Mouse (Mus musculus) liver, embryonic 13.5 days (tissue): ENCODE results near the gene Osbpl6. TPM values are rescaled to one million over a fixed set of nuclear protein-coding genes. Genes with fewer than 3 reads are reported as not detected.
A peak's percentile ranks its signal among the peaks of the same experiment; 100 is the strongest.

Experiments
- ATAC-seq: fragments of 200-750 bp; cut with Nextera tagmentation; 2 replicates; pipeline ENCODE4 v1.8.0; 2017; ENCODE audit warnings: low read depth, mild to moderate bottlenecking, moderate number of reproducible peaks, moderate library complexity
- DNase-seq: peaks from one replicate; pipeline ENCODE4 v3.0.0; 2022
- H3K27ac ChIP-seq: fragments of 300-500 bp; sonication (generic); 2 replicates; pipeline ENCODE4 v1.5.1; 2015; ENCODE audit warnings: moderate library complexity, mild to moderate bottlenecking, inconsistent platforms
- H3K27me3 ChIP-seq: fragments of 300-500 bp; sonication (generic); 2 replicates; pipeline ENCODE4 v1.6.1; 2015; ENCODE audit warnings: mild to moderate bottlenecking, inconsistent platforms
- H3K36me3 ChIP-seq: fragments of 300-500 bp; sonication (generic); 2 replicates; pipeline ENCODE4 v1.6.1; 2015; ENCODE audit warnings: mild to moderate bottlenecking, inconsistent platforms
- H3K4me1 ChIP-seq: fragments of 300-500 bp; sonication (generic); replicated peaks from 2 replicates; pipeline ENCODE4 v1.6.1; 2015; ENCODE audit warnings: inconsistent platforms
- H3K4me2 ChIP-seq: fragments of 300-500 bp; sonication (generic); 2 replicates; pipeline ENCODE4 v1.6.1; 2015; ENCODE audit warnings: inconsistent platforms, mild to moderate bottlenecking, moderate library complexity
- H3K4me3 ChIP-seq: fragments of 300-500 bp; sonication (generic); replicated peaks from 2 replicates; pipeline ENCODE4 v1.5.1; 2015; ENCODE audit warnings: mild to moderate bottlenecking, inconsistent platforms
- H3K9ac ChIP-seq: fragments of 300-500 bp; sonication (generic); 2 replicates; pipeline ENCODE4 v1.6.1; 2015; ENCODE audit warnings: mild to moderate bottlenecking, inconsistent platforms
- H3K9me3 ChIP-seq: fragments of 300-500 bp; sonication (generic); replicated peaks from 2 replicates; pipeline ENCODE4 v1.6.1; 2016; ENCODE audit warnings: inconsistent platforms
- WGBS: fragments of 180-500 bp; shearing (Covaris S2); methylation state at CpG from one replicate; pipeline ENCODE4 v1.1.7; 2015; ENCODE audit not compliant: insufficient replicate concordance; 5-methylcytosine and 5-hydroxymethylcytosine counted together
- polyA plus RNA-seq: library from polyadenylated mRNA; unstranded; fragments of >200 nt; fragmentation: Nextera tagmentation; extraction: Ambion mirVana; gene quantifications from 2 replicates; pipeline ENCODE4 v1.2.1, GENCODE M21; 2015

The Osbpl6 gene
- polyA plus RNA-seq, 1 experiment from 2014 or later = 0.70 TPM

DNA sequence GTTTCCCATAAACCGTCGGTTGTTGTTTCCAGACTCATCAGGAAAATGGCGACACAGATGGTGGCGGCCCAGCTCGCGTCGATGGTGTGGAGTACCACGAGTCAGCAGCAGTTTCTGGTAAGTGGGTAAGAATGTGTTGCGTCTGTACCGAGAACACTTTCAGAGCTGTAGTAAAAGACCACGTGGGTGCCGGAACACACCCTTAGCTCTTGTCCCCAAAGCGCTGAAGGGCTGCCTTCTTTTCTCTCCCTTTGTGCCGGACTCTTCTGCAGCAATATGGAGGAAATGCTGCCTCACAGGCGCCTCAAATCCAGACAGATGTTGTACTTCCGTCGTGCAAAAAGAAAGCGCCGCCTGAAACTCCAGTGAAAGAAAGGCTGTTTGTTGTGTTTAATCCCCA lies 27.7 kb upstream of the Osbpl6 start:
- no peak for DNase-seq
- H3K27ac ChIP-seq = no peak overlapping the region
- no peak for ATAC-seq
- WGBS = 90% methylated on average over 19 of the region's 19 CpGs
- H3K4me2 ChIP-seq = no peak overlapping the region
- no peaks in the 10 kb centered on the region for H3K9me3 ChIP-seq
- no peaks in the 10 kb centered on the region for H3K27me3 ChIP-seq
- H3K4me1 ChIP-seq = no peaks in the 10 kb centered on the region
- peaks cover 84% of the 10 kb centered on the region for H3K36me3 ChIP-seq
- no peak overlapping the region for H3K4me3 ChIP-seq
- H3K9ac ChIP-seq = no peak overlapping the region

- ATAC-seq = no peak
- Histone ChIP-seq H3K27ac (no peak overlapping the region), H3K36me3 (peaks cover 42% of the 10 kb centered on the region), H3K4me2 (no peak overlapping the region), H3K9me3 (no peaks in the 10 kb centered on the region), H3K4me1 (no peaks in the 10 kb centered on the region), H3K9ac (no peak overlapping the region), H3K27me3 (no peaks in the 10 kb centered on the region), H3K4me3 (no peak overlapping the region)
- DNase-seq = no peak
Observed at GRCm38 (mm10) chr2:76386531-76386930, 19.8 kb upstream of the Osbpl6 start.

DNA sequence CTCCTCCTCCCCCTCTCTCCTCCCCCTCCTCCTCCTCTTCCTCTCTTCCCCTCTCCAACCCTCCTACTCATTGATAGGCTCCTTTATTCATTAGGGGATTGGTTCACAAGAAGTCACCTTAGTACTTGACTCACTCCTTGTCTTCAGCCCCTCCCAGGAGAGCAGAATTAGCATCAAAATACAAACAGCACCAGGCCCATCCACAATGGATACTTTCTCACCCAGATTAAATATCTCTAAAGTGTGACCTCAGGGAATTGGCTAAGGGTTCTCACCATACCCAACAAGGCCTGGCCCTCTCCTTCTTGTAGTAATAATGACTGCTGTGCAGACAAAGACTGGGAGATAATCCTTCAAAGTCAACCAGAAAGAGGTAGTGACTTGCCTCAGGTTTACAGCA lies 6.1 kb upstream of the Osbpl6 start:
- Histone ChIP-seq H3K9ac (no peak overlapping the region), H3K4me3 (no peak overlapping the region), H3K4me2 (no peak overlapping the region), H3K27me3 (peaks cover 27% of the 10 kb centered on the region), H3K36me3 (no peaks in the 10 kb centered on the region), H3K27ac (no peak overlapping the region), H3K4me1 (no peaks in the 10 kb centered on the region), H3K9me3 (no peaks in the 10 kb centered on the region)
- DNase-seq = no peak
- ATAC-seq = no peak

DNA sequence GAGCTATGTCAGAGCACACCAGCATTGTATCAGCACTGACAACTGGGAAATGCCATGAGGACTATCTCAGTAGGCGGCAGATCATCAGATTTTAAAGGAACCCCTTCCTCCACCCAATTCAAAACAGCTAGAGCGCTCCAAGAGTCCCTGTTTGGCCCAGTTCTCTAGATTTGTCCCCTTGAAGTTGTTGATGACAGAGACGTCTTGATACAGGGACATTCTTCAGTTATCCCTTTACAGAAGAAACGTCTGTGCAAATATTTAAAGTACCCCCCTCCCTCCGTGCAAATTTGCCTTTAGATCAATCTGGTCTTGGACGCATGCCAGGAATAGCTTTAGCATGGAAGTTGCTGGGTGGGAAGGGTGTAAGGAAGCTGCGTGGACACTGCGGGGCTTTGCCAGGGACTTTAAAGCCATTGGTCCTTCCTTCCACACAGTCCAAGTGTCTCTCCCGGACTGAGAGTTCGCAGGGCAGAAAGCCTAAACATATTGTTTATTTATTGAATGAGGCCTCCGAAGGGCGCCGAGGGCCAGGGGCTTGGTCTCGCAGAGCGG lies 635 bp upstream of the Osbpl6 start:
- ATAC-seq = peak; percentile 21; the same call in 1 of the 2 replicates
- peak overlapping the region; percentile 33 for H3K9ac ChIP-seq
- peak overlapping the region; percentile 74 for H3K4me2 ChIP-seq
- H3K4me1 ChIP-seq = peaks cover 8% of the 10 kb centered on the region
- no peak overlapping the region for H3K27ac ChIP-seq
- H3K27me3 ChIP-seq = peaks cover 74% of the 10 kb centered on the region
- H3K36me3 ChIP-seq = no peaks in the 10 kb centered on the region
- no peaks in the 10 kb centered on the region for H3K9me3 ChIP-seq
- no peak for DNase-seq
- peak overlapping the region; percentile 62 for H3K4me3 ChIP-seq
- 5% methylated on average over 15 of the region's 15 CpGs for WGBS

DNA sequence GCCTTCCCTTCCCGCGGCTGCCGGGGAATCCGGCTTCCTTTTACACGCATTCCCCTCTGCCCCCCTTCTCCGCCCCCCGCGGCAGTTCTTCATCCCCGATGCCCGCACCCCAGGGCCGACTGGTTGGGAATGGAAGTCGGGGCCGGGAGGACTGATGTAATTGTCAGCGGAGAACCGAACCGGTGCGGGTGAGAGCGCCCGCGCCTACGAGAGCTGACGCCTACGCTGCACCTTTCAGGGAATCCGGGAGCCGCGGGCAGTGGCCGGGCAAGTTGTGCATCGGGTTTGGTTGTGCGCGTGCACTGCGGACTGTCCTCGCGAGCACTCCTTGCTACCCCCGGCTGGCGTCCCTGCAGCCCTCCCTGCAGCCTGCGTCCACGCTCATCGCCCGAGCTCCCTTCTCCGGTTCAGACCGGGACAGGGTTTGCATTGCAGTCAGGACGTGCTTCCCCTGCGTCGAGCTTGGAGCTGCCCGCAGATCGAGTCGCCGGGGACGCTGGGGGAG lies 681 bp downstream of the Osbpl6 start:
- Histone ChIP-seq H3K9ac (peak overlapping the region; percentile 43), H3K4me1 (peaks cover 8% of the 10 kb centered on the region), H3K4me2 (peak overlapping the region; percentile 74), H3K36me3 (no peaks in the 10 kb centered on the region), H3K9me3 (no peaks in the 10 kb centered on the region), H3K27me3 (peaks cover 73% of the 10 kb centered on the region), H3K27ac (no peak overlapping the region), H3K4me3 (peak overlapping the region; percentile 62)
- WGBS = 1% methylated on average over 49 of the region's 49 CpGs
- peak; percentile 29; the same call in 1 of the 2 replicates for ATAC-seq
- no peak for DNase-seq

DNA sequence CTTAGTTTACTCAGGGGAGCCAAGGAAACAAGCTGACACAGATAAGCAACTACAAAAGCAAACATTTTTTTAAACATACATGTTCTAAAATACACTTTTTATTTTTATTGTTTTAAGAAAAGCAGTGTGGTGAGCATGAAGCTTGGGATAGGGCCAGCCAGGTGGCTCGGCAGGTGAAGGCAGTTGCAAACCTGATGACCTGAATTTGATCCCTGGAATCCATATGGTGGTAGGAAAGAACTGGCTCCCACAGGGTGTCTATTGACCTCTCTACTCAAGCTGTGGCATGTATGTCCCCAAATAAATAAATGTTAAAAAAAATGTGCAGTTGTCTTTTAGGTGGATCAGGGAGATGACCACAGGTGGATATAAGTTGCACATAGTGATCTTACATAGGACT lies 3.2 kb downstream of the Osbpl6 start:
- no peak overlapping the region for H3K27ac ChIP-seq
- H3K4me2 ChIP-seq = no peak overlapping the region
- no peak for ATAC-seq
- H3K27me3 ChIP-seq = peaks cover 54% of the 10 kb centered on the region
- no peak overlapping the region for H3K9ac ChIP-seq
- no peaks in the 10 kb centered on the region for H3K9me3 ChIP-seq
- H3K4me3 ChIP-seq = no peak overlapping the region
- no peaks in the 10 kb centered on the region for H3K36me3 ChIP-seq
- DNase-seq = no peak
- H3K4me1 ChIP-seq = peaks cover 8% of the 10 kb centered on the region
- WGBS = 41% methylated on average over 1 of the region's 1 CpGs

- WGBS = 71% methylated on average over 2 of the region's 2 CpGs
- H3K4me1 ChIP-seq = peaks cover 8% of the 10 kb centered on the region
- peaks cover 49% of the 10 kb centered on the region for H3K27me3 ChIP-seq
- H3K4me2 ChIP-seq = no peak overlapping the region
- no peaks in the 10 kb centered on the region for H3K9me3 ChIP-seq
- DNase-seq = no peak
- no peak for ATAC-seq
- no peak overlapping the region for H3K27ac ChIP-seq
- H3K36me3 ChIP-seq = no peaks in the 10 kb centered on the region
- no peak overlapping the region for H3K4me3 ChIP-seq
- H3K9ac ChIP-seq = no peak overlapping the region
Observed at GRCm38 (mm10) chr2:76409986-76410385, 3.7 kb downstream of the Osbpl6 start.

- Histone ChIP-seq H3K9ac (no peak overlapping the region), H3K4me3 (no peak overlapping the region), H3K36me3 (no peaks in the 10 kb centered on the region), H3K9me3 (no peaks in the 10 kb centered on the region), H3K4me2 (no peak overlapping the region), H3K27me3 (peaks cover 21% of the 10 kb centered on the region), H3K27ac (no peak overlapping the region), H3K4me1 (no peaks in the 10 kb centered on the region)
- WGBS = 59% methylated on average over 2 of the region's 2 CpGs
- DNase-seq = no peak
- no peak for ATAC-seq
Observed at GRCm38 (mm10) chr2:76412924-76413323, 6.6 kb downstream of the Osbpl6 start.

DNA sequence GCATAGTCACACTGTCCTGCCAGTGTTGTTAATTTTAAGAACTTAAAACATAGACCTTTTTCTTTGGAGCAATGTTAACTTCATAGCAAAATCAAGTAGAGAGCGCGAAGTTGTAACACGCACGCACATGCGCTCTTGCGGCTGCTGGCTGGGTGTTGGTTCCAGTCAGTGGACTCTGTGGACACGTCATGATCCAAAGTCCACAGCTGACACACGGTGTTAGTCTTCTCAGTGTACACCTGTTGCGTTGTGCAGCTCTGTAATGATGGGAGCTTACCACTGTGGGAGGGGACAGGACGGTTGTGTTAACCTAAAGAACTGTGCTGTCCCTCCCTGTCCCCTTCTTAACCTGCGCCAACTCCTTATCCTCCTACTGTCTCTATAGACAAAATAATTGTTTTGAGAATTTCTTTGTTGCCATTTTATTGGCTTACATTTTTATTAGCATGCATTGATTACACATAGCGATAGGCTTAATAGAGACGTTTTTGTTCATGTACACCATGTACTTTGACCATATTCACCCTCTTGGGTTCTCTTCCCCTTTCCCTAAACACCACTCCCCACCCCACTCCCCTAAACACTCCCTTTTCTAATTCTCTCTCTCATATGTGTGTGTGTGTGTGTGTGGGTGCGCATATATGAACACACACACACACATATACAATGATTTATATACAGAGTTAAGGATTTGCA lies 11.3 kb downstream of the Osbpl6 start:
- Histone ChIP-seq H3K4me1 (no peaks in the 10 kb centered on the region), H3K9ac (no peak overlapping the region), H3K4me2 (no peak overlapping the region), H3K9me3 (no peaks in the 10 kb centered on the region), H3K4me3 (no peak overlapping the region), H3K27ac (no peak overlapping the region), H3K36me3 (no peaks in the 10 kb centered on the region), H3K27me3 (no peaks in the 10 kb centered on the region)
- no peak for ATAC-seq
- no peak for DNase-seq
- WGBS = 79% methylated on average over 14 of the region's 14 CpGs

- no peaks in the 10 kb centered on the region for H3K27me3 ChIP-seq
- H3K27ac ChIP-seq = no peak overlapping the region
- DNase-seq (no peak), ATAC-seq (no peak)
- no peak overlapping the region for H3K9ac ChIP-seq
- H3K4me2 ChIP-seq = no peak overlapping the region
- no peaks in the 10 kb centered on the region for H3K4me1 ChIP-seq
- no peaks in the 10 kb centered on the region for H3K9me3 ChIP-seq
- H3K36me3 ChIP-seq = no peaks in the 10 kb centered on the region
- no peak overlapping the region for H3K4me3 ChIP-seq
- WGBS = 76% methylated on average over 3 of the region's 3 CpGs
Observed at GRCm38 (mm10) chr2:76418142-76418518, 11.8 kb downstream of the Osbpl6 start.

GRCm38 (mm10) chr2:76421411-76421924 lies 15.2 kb downstream of the Osbpl6 start:
- ATAC-seq (no peak), DNase-seq (no peak)
- H3K4me2 ChIP-seq = no peak overlapping the region
- H3K9me3 ChIP-seq = no peaks in the 10 kb centered on the region
- H3K27ac ChIP-seq = no peak overlapping the region
- no peaks in the 10 kb centered on the region for H3K4me1 ChIP-seq
- no peak overlapping the region for H3K4me3 ChIP-seq
- no peak overlapping the region for H3K9ac ChIP-seq
- no peaks in the 10 kb centered on the region for H3K27me3 ChIP-seq
- H3K36me3 ChIP-seq = no peaks in the 10 kb centered on the region
- WGBS = 59% methylated on average over 6 of the region's 6 CpGs

DNA sequence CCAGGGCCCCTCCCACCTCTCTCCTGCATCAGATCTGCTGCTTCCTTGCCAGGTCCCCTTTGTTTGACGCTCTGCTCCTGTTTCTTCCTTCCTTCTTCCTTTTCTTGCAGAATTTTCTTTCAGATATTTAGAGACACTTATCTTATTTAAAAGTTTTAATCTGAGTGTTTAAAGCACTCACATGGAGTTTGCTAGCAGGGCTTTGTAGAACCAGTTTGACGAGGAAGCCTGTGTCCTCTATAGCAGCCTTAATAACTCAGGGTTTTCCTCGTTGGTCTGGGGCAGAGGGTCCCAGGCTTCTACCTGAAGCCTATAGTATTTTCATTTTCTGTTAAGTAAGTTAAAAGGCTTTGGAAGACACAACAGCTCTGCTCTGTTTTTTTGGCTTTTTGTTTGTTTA lies 20.5 kb downstream of the Osbpl6 start:
- Histone ChIP-seq H3K9ac (no peak overlapping the region), H3K4me1 (no peaks in the 10 kb centered on the region), H3K4me3 (no peak overlapping the region), H3K9me3 (no peaks in the 10 kb centered on the region), H3K36me3 (no peaks in the 10 kb centered on the region), H3K4me2 (no peak overlapping the region), H3K27me3 (no peaks in the 10 kb centered on the region), H3K27ac (no peak overlapping the region)
- ATAC-seq (no peak), DNase-seq (no peak)
- 54% methylated on average over 3 of the region's 3 CpGs for WGBS
